Mouse (Mus musculus): ENCODE measurements at regions not wholly inside any gene's neighbourhood (a gene's known extent, or its start where the extent isn't known, plus 50 kb on each side); places are given as distances from the start of the nearest gene placed in this dataset.

GRCm38 (mm10) chr5:7489150-7489549, 144.6 kb upstream of the Zfp804b start:
- TF ChIP-seq EP300 (IDR thresholded peaks at IDR 0.05; ENCODE audit: insufficient read depth, low read depth, low read length) (no peak), POLR2A (IDR thresholded peaks at IDR 0.05; ENCODE audit: insufficient read depth, low read depth, low read length) (no peak)

Measured in heart, adult 2 months (tissue).